Mouse (Mus musculus) 3T3-L1 (cell line): ENCODE results near the gene Vps51.

Experiments used
- DNase-seq: peaks from one replicate; pipeline ENCODE4 v3.0.0-alpha.2; 2015; ENCODE audit warnings: low read depth, low spot score

The Vps51 gene

GRCm38 (mm10) chr19:6047899-6048166 is 29.2 kb downstream of the Vps51 start:
- no peak for DNase-seq

- no peak for DNase-seq
Observed at GRCm38 (mm10) chr19:6047154-6047898, 29.7 kb downstream of the Vps51 start.

GRCm38 (mm10) chr19:6046294-6047153 is 30.5 kb downstream of the Vps51 start, which contains the start of gene Syvn1:
Gene Syvn1, plus strand, starts transcription at chr19:6046576.
- DNase-seq: peak; percentile 98

- DNase-seq: peak; percentile 49
Observed at GRCm38 (mm10) chr19:6045366-6046293, 31.4 kb downstream of the Vps51 start.

GRCm38 (mm10) chr19:6044102-6044501 is 32.9 kb downstream of the Vps51 start:
- peak; percentile 88 for DNase-seq

GRCm38 (mm10) chr19:6042293-6042692 is 34.7 kb downstream of the Vps51 start:
- DNase-seq: no peak

- peak; percentile 51 for DNase-seq
Observed at GRCm38 (mm10) chr19:6040002-6040401, 37.0 kb downstream of the Vps51 start.

- no peak for DNase-seq
Observed at GRCm38 (mm10) chr19:6038326-6038725, 38.7 kb downstream of the Vps51 start.

GRCm38 (mm10) chr19:6037695-6038094 is 39.3 kb downstream of the Vps51 start:
- no peak for DNase-seq

- no peak for DNase-seq
Observed at GRCm38 (mm10) chr19:6035966-6036585, 41.0 kb downstream of the Vps51 start.

GRCm38 (mm10) chr19:6030520-6031280 is 46.3 kb downstream of the Vps51 start:
- DNase-seq: no peak

- DNase-seq: no peak
Observed at GRCm38 (mm10) chr19:6029426-6029825, 47.6 kb downstream of the Vps51 start.

- peak; percentile 80 for DNase-seq
Observed at GRCm38 (mm10) chr19:6028991-6029390, 48.0 kb downstream of the Vps51 start.

GRCm38 (mm10) chr19:6023930-6024329 is 53.1 kb downstream of the Vps51 start:
- DNase-seq: no peak

- DNase-seq: no peak
Observed at GRCm38 (mm10) chr19:6023059-6023458, 54.0 kb downstream of the Vps51 start.

- DNase-seq: peak; percentile 43
Observed at GRCm38 (mm10) chr19:6020276-6020675, 56.8 kb downstream of the Vps51 start.

- DNase-seq: peak; percentile 98
Observed at GRCm38 (mm10) chr19:6018142-6019089, 58.6 kb downstream of the Vps51 start.
